Mouse (Mus musculus) midbrain, embryonic 15.5 days (tissue): Measurements from ENCODE around the gene St3gal3. TPM values are rescaled to one million over a fixed set of nuclear protein-coding genes. Genes with fewer than 3 reads are reported as not detected.

ENCODE experiments used
- ATAC-seq: fragments of 200-750 bp; cut with Nextera tagmentation; replicated peaks from 2 replicates; pipeline ENCODE4 v1.8.0; 2017; ENCODE audit warnings: moderate TSS enrichment
- H3K27ac ChIP-seq: fragments of 300-500 bp; sonication (generic); 2 replicates; pipeline ENCODE4 v1.5.1; 2015; ENCODE audit warnings: mild to moderate bottlenecking, inconsistent platforms
- H3K27me3 ChIP-seq: fragments of 300-500 bp; sonication (generic); replicated peaks from 2 replicates; pipeline ENCODE4 v1.6.1; 2015; ENCODE audit warnings: inconsistent platforms
- H3K36me3 ChIP-seq: fragments of 300-500 bp; sonication (generic); replicated peaks from 2 replicates; pipeline ENCODE4 v1.6.1; 2015; ENCODE audit warnings: inconsistent platforms
- H3K4me1 ChIP-seq: fragments of 300-500 bp; sonication (generic); 2 replicates; pipeline ENCODE4 v1.6.1; 2015; ENCODE audit warnings: inconsistent platforms
- H3K4me2 ChIP-seq: fragments of 300-500 bp; sonication (generic); 2 replicates; pipeline ENCODE4 v1.6.1; 2015; ENCODE audit warnings: inconsistent platforms, mild to moderate bottlenecking, moderate library complexity
- H3K4me3 ChIP-seq: fragments of 300-500 bp; sonication (generic); 2 replicates; pipeline ENCODE4 v1.5.1; 2015; ENCODE audit warnings: mild to moderate bottlenecking, inconsistent platforms
- H3K9ac ChIP-seq: fragments of 300-500 bp; sonication (generic); 2 replicates; pipeline ENCODE4 v1.6.1; 2015; ENCODE audit warnings: mild to moderate bottlenecking, inconsistent platforms
- H3K9me3 ChIP-seq: fragments of 300-500 bp; sonication (generic); 2 replicates; pipeline ENCODE4 v1.6.1; 2016; ENCODE audit warnings: inconsistent platforms
- WGBS: fragments of 180-500 bp; shearing (Covaris S2); methylation state at CpG from one replicate; pipeline ENCODE4 v1.1.7; 2015; ENCODE audit warnings: mixed read lengths; 5-methylcytosine and 5-hydroxymethylcytosine counted together
- polyA plus RNA-seq: library from polyadenylated mRNA; unstranded; fragments of >200 nt; fragmentation: Nextera tagmentation; extraction: Ambion mirVana; gene quantifications from 2 replicates; pipeline ENCODE4 v1.2.1, GENCODE M21; 2015

St3gal3 gene
- polyA plus RNA-seq, 1 experiment from 2014 or later: 12.6 TPM

DNA sequence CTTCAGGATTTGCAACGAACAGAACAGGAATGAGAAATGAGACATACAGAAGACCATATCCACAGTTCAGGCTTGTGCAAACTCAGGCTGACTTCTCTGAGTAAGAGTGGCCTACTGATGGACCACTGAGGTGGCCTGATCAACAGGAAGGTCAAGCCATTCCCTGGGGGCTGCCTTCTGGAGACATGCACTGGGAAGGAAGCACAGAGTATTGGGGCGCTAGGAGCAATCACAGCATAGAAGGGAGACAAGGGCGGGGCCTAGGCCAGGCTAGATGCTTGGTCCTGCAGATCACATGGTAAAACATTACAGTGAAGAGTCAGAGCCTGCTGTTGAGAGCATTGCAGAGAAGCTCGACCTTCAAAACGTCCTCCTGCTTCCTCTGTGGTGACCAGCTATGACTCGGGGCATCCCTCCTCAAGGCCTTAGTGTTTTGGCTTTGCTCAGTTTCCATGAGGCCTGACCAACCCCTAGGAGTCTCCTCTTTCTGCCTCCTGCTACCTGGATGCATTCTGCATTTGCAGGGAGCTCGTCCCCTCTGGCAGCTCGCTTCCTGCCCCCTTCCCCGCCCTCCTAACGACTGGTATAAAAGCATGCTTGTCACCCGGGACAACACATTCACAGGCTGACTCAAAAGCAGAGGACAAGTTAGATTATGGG lies 74.8 kb downstream of the St3gal3 start:
- no peak for ATAC-seq
- H3K4me2 ChIP-seq: no peak overlapping the region
- no peaks in the 10 kb centered on the region for H3K27me3 ChIP-seq
- H3K9ac ChIP-seq: no peak overlapping the region
- peaks cover 3% of the 10 kb centered on the region; the same call in 1 of the 2 replicates for H3K4me1 ChIP-seq
- no peaks in the 10 kb centered on the region for H3K36me3 ChIP-seq
- 64% methylated on average over 11 of the region's 11 CpGs for WGBS
- no peaks in the 10 kb centered on the region for H3K9me3 ChIP-seq
- no peak overlapping the region for H3K4me3 ChIP-seq
- H3K27ac ChIP-seq: no peak overlapping the region

- H3K4me3 ChIP-seq: no peak overlapping the region
- H3K9me3 ChIP-seq: no peaks in the 10 kb centered on the region
- H3K27ac ChIP-seq: peak overlapping the region; percentile 38; the same call in 1 of the 2 replicates
- H3K9ac ChIP-seq: no peak overlapping the region
- no peak overlapping the region for H3K4me2 ChIP-seq
- peaks cover 3% of the 10 kb centered on the region; the same call in 1 of the 2 replicates for H3K4me1 ChIP-seq
- no peaks in the 10 kb centered on the region for H3K27me3 ChIP-seq
- no peaks in the 10 kb centered on the region for H3K36me3 ChIP-seq
- no peak for ATAC-seq
- 64% methylated on average over 12 of the region's 12 CpGs for WGBS
Measured at GRCm38 (mm10) chr4:118058116-118058677, 76.5 kb downstream of the St3gal3 start.

DNA sequence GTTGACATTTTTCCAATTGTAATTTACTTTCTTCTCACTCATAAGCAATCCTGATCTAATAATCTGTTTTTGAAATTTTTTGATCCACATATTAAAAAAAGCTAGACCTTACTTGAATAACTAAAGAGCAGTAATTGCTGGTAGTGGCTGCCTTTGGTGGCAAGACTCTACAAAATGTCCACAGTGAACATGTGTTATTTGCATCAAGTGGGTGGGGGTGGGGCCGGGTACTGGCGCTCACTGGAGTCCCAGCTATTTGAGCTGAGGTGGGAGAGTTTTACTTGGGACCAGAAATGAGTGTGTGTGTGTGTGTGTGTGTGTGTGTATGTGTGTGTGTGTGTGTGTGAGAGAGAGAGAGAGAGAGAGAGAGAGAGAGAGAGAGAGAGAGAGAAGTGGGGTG lies 77.6 kb downstream of the St3gal3 start:
- Histone ChIP-seq H3K4me3 (no peak overlapping the region), H3K9ac (no peak overlapping the region), H3K9me3 (no peaks in the 10 kb centered on the region), H3K4me1 (peaks cover 3% of the 10 kb centered on the region; the same call in 1 of the 2 replicates), H3K27ac (no peak overlapping the region), H3K36me3 (no peaks in the 10 kb centered on the region), H3K4me2 (no peak overlapping the region), H3K27me3 (no peaks in the 10 kb centered on the region)
- ATAC-seq: no peak
- 70% methylated on average over 2 of the region's 2 CpGs for WGBS

DNA sequence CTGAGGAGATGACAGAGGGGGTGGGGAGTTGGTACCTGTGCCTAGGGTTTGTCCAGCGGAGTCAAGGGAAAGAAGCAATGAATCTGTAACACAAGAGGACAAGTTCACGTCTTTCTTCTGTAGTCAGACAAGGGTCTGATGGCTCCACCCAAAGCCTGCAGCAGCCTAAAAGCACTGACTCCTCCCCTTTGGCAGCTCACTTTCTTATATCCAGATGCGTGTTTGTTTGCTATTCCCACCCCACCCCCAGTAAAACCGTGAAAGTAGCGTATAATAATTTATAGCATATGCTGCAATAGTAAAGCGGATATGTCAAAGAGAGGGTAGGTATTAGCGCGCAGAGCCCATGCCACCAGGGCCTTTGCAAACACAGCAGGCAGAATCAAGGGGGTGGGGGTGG lies 80.1 kb downstream of the St3gal3 start:
- peaks cover 3% of the 10 kb centered on the region; the same call in 1 of the 2 replicates for H3K4me1 ChIP-seq
- ATAC-seq: no peak
- H3K9me3 ChIP-seq: no peaks in the 10 kb centered on the region
- no peak overlapping the region for H3K9ac ChIP-seq
- no peak overlapping the region for H3K27ac ChIP-seq
- no peaks in the 10 kb centered on the region for H3K27me3 ChIP-seq
- H3K36me3 ChIP-seq: no peaks in the 10 kb centered on the region
- no peak overlapping the region for H3K4me3 ChIP-seq
- H3K4me2 ChIP-seq: no peak overlapping the region
- WGBS: 86% methylated on average over 8 of the region's 8 CpGs

GRCm38 (mm10) chr4:118053904-118054303 lies 80.8 kb downstream of the St3gal3 start:
- no peak for ATAC-seq

GRCm38 (mm10) chr4:118049606-118050302 lies 85.0 kb downstream of the St3gal3 start:
- no peaks in the 10 kb centered on the region for H3K4me1 ChIP-seq
- H3K4me2 ChIP-seq: no peak overlapping the region
- H3K27ac ChIP-seq: no peak overlapping the region
- H3K4me3 ChIP-seq: no peak overlapping the region
- 88% methylated on average over 12 of the region's 12 CpGs for WGBS
- H3K9me3 ChIP-seq: no peaks in the 10 kb centered on the region
- H3K36me3 ChIP-seq: no peaks in the 10 kb centered on the region
- H3K27me3 ChIP-seq: no peaks in the 10 kb centered on the region
- H3K9ac ChIP-seq: no peak overlapping the region
- no peak for ATAC-seq

More at GRCm38 (mm10) chr4:118053904-118054303, 80.8 kb downstream of the St3gal3 start:
- Histone ChIP-seq H3K27me3 (no peaks in the 10 kb centered on the region), H3K4me2 (no peak overlapping the region), H3K36me3 (no peaks in the 10 kb centered on the region), H3K27ac (no peak overlapping the region), H3K9ac (no peak overlapping the region), H3K4me3 (no peak overlapping the region), H3K9me3 (no peaks in the 10 kb centered on the region), H3K4me1 (peaks cover 3% of the 10 kb centered on the region; the same call in 1 of the 2 replicates)
- 85% methylated on average over 6 of the region's 6 CpGs for WGBS

DNA sequence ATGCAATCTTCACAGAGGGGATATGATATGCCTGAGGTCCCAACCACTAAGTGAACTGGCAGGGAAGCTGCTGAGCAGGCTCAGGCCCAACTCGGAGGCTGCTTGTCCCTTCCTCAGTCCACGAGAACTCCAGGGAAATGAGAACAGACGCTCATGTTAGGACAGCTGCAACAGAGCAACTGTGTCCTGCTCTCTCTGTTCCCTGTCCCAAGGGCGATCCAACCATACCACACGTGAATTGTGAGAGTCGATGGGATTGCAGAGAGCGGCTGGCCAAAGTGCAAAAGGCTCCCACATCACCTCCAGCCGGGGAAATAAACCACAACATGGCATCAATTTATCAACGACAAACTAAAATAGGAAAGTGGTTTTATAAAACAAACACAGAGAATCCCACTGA lies 90.2 kb downstream of the St3gal3 start:
- Histone ChIP-seq H3K27me3 (no peaks in the 10 kb centered on the region), H3K4me3 (no peak overlapping the region), H3K27ac (no peak overlapping the region), H3K4me2 (no peak overlapping the region), H3K9ac (no peak overlapping the region), H3K9me3 (no peaks in the 10 kb centered on the region), H3K4me1 (no peaks in the 10 kb centered on the region; the same call in 1 of the 2 replicates), H3K36me3 (no peaks in the 10 kb centered on the region)
- 70% methylated on average over 9 of the region's 9 CpGs for WGBS
- ATAC-seq: no peak

GRCm38 (mm10) chr4:118043331-118044002 lies 91.2 kb downstream of the St3gal3 start:
- Histone ChIP-seq H3K4me1 (no peaks in the 10 kb centered on the region; the same call in 1 of the 2 replicates), H3K4me2 (no peak overlapping the region), H3K27ac (no peak overlapping the region), H3K9me3 (no peaks in the 10 kb centered on the region), H3K9ac (no peak overlapping the region), H3K27me3 (no peaks in the 10 kb centered on the region), H3K4me3 (no peak overlapping the region), H3K36me3 (no peaks in the 10 kb centered on the region)
- WGBS: 90% methylated on average over 8 of the region's 8 CpGs
- ATAC-seq: no peak

DNA sequence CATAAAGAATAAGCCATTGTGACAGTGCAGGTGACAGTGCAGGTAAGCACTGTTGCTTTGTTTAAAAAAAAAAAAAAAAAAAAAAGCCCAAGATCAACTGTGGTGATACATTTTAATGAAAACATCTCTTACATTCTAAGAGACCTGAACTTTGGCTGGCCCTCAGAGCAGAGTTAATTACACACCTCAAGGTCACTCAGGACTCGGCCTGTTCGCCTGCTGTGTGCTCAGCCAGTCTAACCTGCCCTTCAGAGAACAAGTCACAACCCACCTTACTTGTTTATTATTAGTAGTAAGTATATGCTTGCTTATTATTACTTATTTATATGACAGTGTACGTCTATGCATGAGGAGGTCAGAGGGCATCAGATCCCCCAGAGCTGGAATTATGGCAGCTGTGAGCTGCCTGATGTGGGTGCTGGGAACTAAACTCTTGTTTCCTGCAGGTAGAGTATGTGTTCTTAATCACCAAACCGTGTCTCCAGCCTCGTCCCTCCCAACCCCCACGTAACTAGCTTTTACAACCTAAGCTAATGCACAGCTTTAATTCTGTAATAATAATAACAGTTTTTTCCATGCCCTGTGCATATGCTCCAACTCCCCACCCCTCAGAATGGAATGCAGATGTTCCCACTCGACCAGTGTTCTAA lies 91.9 kb downstream of the St3gal3 start:
- Histone ChIP-seq H3K4me3 (no peak overlapping the region), H3K9me3 (no peaks in the 10 kb centered on the region), H3K27ac (no peak overlapping the region), H3K4me2 (no peak overlapping the region), H3K4me1 (peaks cover 2% of the 10 kb centered on the region), H3K9ac (no peak overlapping the region), H3K27me3 (no peaks in the 10 kb centered on the region), H3K36me3 (no peaks in the 10 kb centered on the region)
- WGBS: 84% methylated on average over 7 of the region's 7 CpGs
- ATAC-seq: no peak

DNA sequence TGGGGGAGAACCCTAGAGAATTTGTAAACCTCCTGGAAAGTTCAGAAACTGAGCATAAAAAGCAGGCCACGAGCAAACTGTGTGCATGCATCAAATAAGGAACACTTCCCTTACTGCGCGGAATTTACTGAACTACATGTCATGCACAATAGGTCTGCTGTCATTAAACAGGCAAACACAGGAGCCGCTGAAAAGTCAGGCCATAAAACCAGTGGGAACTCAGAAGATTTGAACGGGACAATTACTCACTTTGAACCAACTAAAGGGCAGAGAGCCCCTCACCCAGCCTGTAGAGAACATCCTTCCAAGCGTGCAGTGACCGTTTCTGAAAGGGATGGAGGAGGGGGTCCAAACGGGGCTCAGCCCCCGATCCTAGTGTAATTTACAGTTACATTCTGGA lies 93.6 kb downstream of the St3gal3 start:
- WGBS: 72% methylated on average over 9 of the region's 9 CpGs
- H3K4me1 ChIP-seq: peaks cover 7% of the 10 kb centered on the region

DNA sequence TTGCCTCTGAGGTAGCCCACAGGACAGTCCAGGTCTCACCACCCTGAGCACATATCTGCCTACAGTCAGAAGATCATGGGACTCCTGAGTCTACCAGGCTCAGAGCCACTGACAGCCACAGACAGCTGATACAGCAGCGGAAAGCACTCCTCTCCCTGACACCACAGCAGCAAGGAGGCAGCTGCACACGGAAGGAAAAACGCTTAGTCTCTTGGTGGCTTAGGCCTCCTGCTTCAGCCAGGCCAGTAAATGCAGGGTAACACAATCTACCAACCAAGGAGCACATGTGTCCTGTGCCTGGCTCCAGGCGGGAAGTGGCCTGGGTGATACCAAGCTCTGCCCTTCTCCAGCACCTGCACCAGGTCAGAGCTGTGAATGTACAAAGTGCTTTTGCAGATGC lies 94.1 kb downstream of the St3gal3 start:
- no peak for ATAC-seq
- WGBS: 78% methylated on average over 4 of the region's 4 CpGs
- peaks cover 7% of the 10 kb centered on the region for H3K4me1 ChIP-seq

More for the DNA sequence above, 93.6 kb downstream of the St3gal3 start:
- Histone ChIP-seq H3K36me3 (no peaks in the 10 kb centered on the region), H3K4me3 (no peak overlapping the region), H3K9ac (no peak overlapping the region), H3K9me3 (no peaks in the 10 kb centered on the region), H3K4me2 (no peak overlapping the region), H3K27me3 (no peaks in the 10 kb centered on the region), H3K27ac (no peak overlapping the region)
- no peak for ATAC-seq

DNA sequence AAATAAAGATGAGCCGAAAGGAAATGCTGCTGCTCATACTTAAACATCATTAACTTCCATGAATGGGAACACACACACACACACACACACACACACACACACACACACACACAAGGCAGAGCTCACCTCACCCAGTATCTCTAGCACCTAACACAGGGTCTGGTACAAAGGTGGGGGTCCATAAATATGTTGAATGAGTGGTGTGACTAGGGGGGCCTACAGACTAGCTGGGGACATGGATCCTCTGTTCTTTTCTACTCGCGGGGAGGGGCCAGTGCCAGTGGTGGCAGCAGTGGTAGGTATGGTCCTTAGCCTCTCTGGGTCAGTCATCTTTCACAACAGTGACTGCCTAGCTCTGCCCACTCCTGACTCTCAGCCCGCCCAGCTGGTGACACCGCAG lies 94.8 kb downstream of the St3gal3 start:
- Histone ChIP-seq H3K4me2 (no peak overlapping the region), H3K4me3 (no peak overlapping the region), H3K36me3 (no peaks in the 10 kb centered on the region), H3K9me3 (no peaks in the 10 kb centered on the region), H3K27ac (no peak overlapping the region), H3K27me3 (no peaks in the 10 kb centered on the region), H3K9ac (no peak overlapping the region), H3K4me1 (peaks cover 7% of the 10 kb centered on the region)
- 91% methylated on average over 5 of the region's 5 CpGs for WGBS
- no peak for ATAC-seq

More for the DNA sequence above, 94.1 kb downstream of the St3gal3 start:
- H3K9ac ChIP-seq: no peak overlapping the region
- no peak overlapping the region for H3K4me2 ChIP-seq
- no peak overlapping the region for H3K27ac ChIP-seq
- H3K4me3 ChIP-seq: no peak overlapping the region
- no peaks in the 10 kb centered on the region for H3K9me3 ChIP-seq
- no peaks in the 10 kb centered on the region for H3K36me3 ChIP-seq
- no peaks in the 10 kb centered on the region for H3K27me3 ChIP-seq
